Mouse (Mus musculus) cerebellum, adult 2 months (tissue): ENCODE data around the gene Slco1a5.

Experiments used
- CTCF ChIP-seq: fragments of 200-500 bp; IDR thresholded peaks from 2 replicates; pipeline ENCODE4 v1.5.1; 2011; ENCODE audit warnings: low read depth, mild to moderate bottlenecking, control low read depth, low read length, moderate library complexity, borderline replicate concordance; ENCODE audit not compliant: insufficient read depth
- POLR2A ChIP-seq: fragments of 200-500 bp; IDR thresholded peaks from 2 replicates; pipeline ENCODE4 v1.6.1; 2011; ENCODE audit warnings: low read length, control low read depth, borderline replicate concordance; ENCODE audit not compliant: insufficient read depth

DNA sequence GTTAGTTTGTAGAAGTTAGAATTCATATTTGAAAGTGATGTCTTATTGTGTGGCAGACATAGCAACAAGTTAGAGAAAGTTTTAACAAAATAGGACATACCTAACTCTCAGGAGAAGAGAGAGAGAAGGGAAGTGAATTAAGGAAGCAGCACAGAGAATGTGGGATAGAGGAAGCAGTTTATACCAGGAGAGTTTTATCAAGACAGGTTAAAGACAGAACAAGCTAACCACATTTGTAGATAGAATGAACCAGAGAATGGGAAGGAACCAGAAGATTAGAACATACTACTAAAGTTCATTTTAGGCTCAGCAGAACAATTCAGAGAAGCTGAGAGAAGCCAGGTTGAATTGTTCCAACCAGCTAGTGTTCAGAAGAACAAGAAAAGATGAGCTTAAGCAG is 122.3 kb downstream of the Slco1a5 start:
- TF ChIP-seq CTCF (no peak), POLR2A (no peak)
